Mouse (Mus musculus) left cerebral cortex, postnatal 4 days (tissue): ENCODE data around the gene Bub3. TPM values are rescaled to one million over a fixed set of nuclear protein-coding genes. Genes with fewer than 3 reads are reported as not detected.

ENCODE experiments used
- DNase-seq: peaks from one replicate; pipeline ENCODE4 v3.0.0-alpha.2; 2022
- intact Hi-C: fragments of 180-260 bp; cut with DNase I; formaldehyde crosslinking; loops from one replicate; pipeline ENCODE4 v1.15.1; 2025
- total RNA-seq, 2 experiments: library from RNA; stranded (reverse); gene quantifications; 2 replicates each; pipeline ENCODE4 v1.2.3; 2021

The Bub3 gene
- total RNA-seq = 10 to 100 TPM; 56.6 to 59.5 TPM

GRCm38 (mm10) chr7:131559986-131560696 lies at the start of gene Bub3:
Gene Bub3 (plus strand): TSS chr7:131560222.
- peak; percentile 92 for DNase-seq
- intact Hi-C loops = loop anchor here (5.0 kb wide), 2 partner anchors 187 to 1913 kb away; no protein-coding TSS in a partner anchor

DNA sequence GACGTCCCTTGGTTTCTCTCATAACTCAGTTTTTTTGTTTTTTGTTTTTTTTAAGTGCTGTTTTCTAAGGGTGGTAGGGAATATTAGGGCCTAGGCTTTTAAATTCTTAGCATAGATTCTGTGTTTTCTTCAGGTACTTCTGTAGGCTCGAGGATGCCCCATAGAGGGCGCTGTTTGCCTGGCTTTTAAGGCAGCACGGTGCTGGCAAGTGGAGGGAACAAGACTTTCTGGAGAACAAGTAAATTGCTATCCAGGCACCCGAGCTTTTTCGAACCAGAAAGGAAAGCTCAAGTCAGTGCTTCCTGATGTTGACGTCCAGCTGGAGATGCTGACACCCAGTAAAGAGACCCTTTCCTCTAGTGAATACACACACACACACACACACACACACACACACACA lies 20.0 kb upstream of the Bub3 start:
- peak; percentile 91 for DNase-seq
- intact Hi-C loops = loop anchor here (10.0 kb wide), 3 partner anchors 105 to 675 kb away; no protein-coding TSS in a partner anchor

DNA sequence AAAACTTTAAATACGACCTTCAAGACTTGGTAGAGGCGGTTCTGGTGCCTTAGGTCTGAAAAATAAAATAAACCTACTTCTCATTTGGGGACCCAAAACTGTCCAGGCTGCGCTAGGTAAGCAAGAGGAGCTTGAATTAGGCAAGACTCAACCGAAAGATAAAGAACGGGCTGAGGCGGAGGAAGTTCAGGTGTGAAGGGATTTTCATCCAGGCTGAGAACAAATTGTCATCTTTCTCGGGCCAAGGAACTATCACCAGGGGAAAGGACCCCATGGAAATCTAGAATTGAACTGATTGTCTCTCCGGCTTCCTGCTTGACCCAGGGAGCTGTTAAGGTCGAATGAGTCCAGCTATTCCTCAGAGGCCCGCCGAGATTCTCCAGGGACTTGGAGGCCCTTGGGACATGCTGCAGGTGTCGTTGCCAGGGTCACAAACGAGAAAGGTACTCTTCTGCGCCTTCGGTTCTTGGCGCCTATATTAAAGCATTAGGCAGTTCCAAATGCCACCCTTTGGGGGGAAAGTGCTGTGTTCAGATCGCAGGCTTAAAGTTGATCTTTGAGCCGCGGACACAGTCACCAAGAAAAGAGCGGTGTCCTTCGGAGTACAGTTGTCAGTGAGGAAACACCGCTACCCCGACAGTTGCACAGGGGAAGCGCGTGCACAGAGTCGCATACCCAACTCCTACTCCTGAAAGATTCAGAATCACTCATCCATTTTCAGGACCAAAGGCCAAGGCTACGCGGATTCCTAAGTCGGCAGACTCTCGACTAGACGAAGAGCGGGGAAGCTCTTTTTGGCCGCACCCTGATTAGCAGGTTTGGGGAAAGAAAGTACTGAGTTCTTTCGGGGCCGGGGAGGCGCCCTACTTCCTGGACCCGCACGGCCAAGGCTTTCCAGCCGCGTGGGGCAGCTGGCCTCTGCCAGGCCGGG lies 18.6 kb upstream of the Bub3 start:
- intact Hi-C loops = loop anchor here (10.0 kb wide), 2 partner anchors 203 to 673 kb away; no protein-coding TSS in a partner anchor
- no peak for DNase-seq

DNA sequence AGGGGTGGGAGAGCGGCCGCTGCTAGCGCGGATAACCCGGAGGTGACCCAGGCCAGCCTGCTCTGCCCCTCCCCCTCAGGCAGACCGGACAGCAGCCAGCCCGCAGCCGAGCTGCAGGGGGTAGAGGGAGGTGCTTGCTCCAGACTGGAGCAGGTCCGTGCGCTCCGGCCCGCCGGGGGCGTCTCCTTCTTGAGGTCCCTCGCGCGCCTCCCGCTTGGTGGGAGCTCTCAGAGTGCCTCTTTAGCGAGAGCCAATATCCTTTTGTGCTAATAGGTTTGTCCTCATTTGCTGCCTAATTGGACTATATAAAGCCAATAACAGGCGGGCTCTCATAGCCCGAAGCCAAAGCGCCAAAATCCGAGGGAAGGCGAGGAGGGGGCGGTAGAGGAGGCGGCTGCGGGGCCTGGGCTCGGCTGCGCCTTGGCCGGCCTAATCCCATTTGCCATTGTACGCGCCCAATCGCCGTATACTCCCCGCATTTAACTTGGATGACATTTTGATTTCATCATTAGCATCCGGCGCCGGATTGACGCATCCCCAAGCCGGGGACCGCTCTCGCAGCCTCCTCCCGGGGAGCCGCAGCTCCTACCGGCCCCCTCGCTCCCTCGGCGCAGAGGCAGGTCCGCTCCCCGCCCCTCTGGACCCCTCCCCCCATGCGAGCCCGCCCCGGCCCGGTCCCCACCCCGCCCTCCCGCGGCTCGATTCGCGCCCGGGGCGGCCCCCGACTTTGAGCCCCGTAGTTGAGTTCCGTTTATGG lies 17.7 kb upstream of the Bub3 start, which contains the start of gene Hmx3:
TSS of gene Hmx3 (plus strand) at position 753 of the 757 bp plus-strand sequence.
- intact Hi-C loops = loop anchor here (10.0 kb wide), 2 partner anchors 203 to 673 kb away; no protein-coding TSS in a partner anchor

DNA sequence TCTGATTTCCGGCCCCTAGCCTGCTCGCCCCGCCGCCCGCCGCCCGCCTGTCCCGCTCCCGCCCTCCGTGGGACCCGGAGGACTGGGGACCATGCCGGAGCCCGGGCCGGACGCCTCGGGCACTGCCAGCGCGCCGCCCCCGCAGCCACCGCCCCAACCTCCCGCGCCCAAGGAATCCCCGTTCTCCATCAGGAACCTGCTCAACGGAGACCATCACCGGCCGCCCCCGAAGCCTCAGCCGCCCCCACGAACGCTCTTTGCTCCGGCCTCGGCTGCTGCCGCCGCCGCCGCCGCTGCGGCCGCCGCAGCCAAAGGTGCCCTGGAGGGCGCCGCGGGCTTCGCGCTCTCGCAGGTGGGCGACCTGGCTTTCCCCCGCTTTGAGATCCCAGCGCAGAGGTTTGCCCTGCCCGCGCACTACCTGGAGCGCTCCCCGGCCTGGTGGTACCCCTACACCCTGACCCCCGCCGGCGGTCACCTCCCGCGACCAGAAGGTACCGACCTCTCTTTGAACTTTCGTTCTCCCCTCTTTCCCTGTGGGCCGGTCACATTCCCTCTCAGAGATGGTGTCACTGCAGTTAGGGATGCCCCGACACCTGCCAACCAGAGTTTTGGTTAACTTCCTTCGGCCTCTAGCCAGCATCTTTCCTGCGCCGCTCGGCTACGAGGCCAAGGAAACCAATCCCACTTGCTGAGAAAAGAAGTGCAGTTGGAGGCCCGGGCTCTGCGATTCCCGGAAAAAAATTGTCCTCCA lies 17.0 kb upstream of the Bub3 start:
- intact Hi-C loops = loop anchor here (10.0 kb wide), 2 partner anchors 202 to 672 kb away; no protein-coding TSS in a partner anchor
- no peak for DNase-seq

More for the DNA sequence above, 17.7 kb upstream of the Bub3 start, which contains the start of gene Hmx3:
- no peak for DNase-seq

- intact Hi-C loops = loop anchor here (10.0 kb wide), 2 partner anchors 201 to 671 kb away; no protein-coding TSS in a partner anchor
- no peak for DNase-seq
Measured at GRCm38 (mm10) chr7:131543623-131544481, 16.2 kb upstream of the Bub3 start.

- intact Hi-C loops = loop anchor here (10.0 kb wide), 2 partner anchors 200 to 670 kb away; no protein-coding TSS in a partner anchor
- no peak for DNase-seq
Measured at GRCm38 (mm10) chr7:131544871-131545270, 15.2 kb upstream of the Bub3 start.

GRCm38 (mm10) chr7:131545701-131546385 lies 14.2 kb upstream of the Bub3 start:
- intact Hi-C loops = loop anchor here (10.0 kb wide), 2 partner anchors 199 to 669 kb away; no protein-coding TSS in a partner anchor
- DNase-seq = no peak

- no peak for DNase-seq
- intact Hi-C loops = loop anchor here (10.0 kb wide), 2 partner anchors 198 to 668 kb away; no protein-coding TSS in a partner anchor
Measured at GRCm38 (mm10) chr7:131546423-131546822, 13.6 kb upstream of the Bub3 start.

DNA sequence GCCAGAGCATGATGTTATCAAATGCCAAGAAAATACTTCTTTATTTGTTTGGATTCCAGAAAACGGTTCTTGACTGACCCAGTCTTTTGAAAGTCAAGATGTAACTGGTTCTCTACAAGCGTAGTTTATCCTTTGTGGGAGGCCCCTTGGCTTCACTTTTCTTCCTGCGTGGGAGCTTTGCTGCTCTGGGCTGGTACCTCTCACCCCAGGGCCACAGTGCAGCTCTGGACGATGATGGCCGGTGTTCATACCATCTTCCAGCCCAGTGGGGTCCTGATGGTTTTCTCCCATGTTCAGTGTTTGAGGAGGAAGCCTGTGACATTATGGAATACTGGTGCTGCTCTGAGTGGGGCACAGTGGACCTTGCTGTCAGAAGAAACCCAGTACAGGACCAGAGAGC lies 12.5 kb upstream of the Bub3 start:
- DNase-seq = no peak
- intact Hi-C loops = loop anchor here (10.0 kb wide), 2 partner anchors 197 to 667 kb away; no protein-coding TSS in a partner anchor

GRCm38 (mm10) chr7:131548473-131548872 lies 11.5 kb upstream of the Bub3 start, which contains the start of gene Hmx2:
Gene Hmx2 (plus strand): TSS chr7:131548773.
- intact Hi-C loops = loop anchor here (10.0 kb wide), 2 partner anchors 196 to 666 kb away; no protein-coding TSS in a partner anchor
- DNase-seq = no peak

DNA sequence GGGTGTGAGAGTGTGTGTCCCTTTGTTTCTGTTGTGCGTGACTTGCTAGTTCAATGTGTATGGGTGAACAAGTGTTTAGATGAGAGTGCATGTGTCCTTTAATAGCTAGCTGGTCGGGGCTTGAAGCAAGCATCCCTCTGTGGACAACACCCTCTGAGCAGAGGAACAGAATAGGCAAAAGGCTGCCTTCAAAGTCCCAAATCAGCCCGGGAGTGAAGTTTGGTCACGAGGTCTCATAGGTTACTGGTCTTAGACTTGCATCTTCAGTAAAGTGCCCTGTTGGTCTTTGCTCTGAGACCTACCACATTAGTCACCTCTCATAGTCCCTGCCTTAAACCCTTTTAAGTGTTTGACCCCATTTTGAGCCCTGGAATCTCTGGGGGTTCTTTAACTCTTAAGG lies 8.6 kb upstream of the Bub3 start:
- intact Hi-C loops = loop anchor here (5.0 kb wide), 1 partner anchor 331 kb away; no protein-coding TSS in a partner anchor
- DNase-seq = no peak

DNA sequence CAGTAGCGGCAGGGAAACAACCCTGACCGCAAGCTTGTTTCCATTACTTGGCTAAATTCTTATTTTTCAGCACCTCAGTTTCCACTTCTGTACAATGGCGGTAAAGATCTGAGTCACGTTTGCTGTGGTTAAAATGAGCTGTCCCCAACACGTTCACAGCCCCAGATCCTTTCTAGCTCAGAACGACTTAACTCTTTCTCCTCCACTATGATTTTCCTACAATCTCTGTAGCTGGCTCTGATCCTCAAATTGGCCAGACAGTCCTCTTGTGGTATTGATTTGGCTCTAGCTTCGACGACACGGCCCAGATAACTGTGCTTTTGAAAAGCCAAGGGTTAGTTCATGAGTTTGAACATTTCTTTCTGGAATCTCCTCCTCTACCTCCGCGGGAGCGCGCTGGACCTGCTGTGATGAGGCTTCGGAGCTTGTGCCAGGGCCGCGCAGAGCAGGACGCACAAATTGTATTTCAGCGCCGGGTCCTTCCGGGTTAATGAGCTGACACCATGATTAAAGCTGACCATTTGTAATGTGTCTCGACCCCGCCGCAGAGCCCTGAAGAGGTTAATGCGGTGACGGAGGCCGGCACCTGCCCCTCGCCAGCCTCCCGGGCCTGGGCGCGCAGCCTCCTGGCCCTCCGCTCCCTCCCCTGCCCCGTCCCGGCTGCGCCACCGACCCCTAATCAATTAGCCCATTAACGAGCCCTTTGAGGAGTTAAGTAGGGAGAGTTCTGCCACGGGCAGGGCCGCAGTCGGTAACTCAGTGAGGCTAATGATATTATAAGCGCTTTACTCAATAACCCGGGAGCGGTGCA lies 7.9 kb upstream of the Bub3 start:
- intact Hi-C loops = loop anchor here (5.0 kb wide), 1 partner anchor 330 kb away; no protein-coding TSS in a partner anchor
- no peak for DNase-seq

DNA sequence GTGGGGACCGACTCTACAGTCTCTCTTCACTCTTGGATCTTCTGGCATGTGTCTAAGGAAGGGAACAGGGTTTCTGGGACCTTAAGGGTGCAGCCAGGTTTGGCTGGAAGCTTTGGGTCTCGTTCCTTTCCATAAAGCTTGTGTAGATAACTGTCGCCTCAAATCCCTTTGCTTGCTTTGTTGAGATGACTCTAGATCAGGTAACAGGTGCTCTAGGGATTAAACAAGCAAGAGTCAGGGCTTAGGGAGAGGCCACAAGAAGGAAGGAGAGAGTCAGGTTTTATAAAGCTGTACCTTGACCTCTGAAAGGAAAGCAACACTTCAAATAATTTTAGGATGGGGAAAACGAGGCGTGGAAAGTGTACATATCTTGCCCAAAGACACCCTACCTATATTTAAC lies 7.2 kb upstream of the Bub3 start:
- intact Hi-C loops = loop anchor here (5.0 kb wide), 1 partner anchor 330 kb away; no protein-coding TSS in a partner anchor

DNA sequence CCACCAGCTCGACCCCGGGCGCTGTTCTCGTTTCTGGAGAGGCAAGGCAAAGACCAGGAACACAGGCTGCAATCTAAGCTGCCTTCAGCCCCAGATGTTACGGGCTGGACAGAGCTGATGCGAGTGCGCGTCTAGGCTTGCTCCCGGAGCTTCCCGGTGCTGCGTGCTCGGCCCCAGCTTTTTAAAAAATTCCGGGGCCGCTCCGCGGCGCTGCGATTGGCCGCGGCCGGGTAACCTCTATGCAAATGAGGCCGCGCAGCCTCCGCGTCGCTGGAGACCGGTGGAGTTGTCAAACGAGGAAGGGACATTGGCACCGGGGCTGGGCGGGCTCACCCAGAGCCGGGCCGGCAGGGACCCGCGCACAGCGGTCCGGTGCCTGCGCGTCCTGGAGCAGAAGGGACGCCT lies 6.2 kb upstream of the Bub3 start:
- no peak for DNase-seq
- intact Hi-C loops = loop anchor here (5.0 kb wide), 1 partner anchor 329 kb away; no protein-coding TSS in a partner anchor

More for the DNA sequence above, 7.2 kb upstream of the Bub3 start:
- no peak for DNase-seq
